Mouse (Mus musculus): ENCODE data around the gene Syn3. TPM values are rescaled to one million over a fixed set of nuclear protein-coding genes. Genes with fewer than 3 reads are reported as not detected.
"Not testable (repeated sequence)": the region's sequence is repeated elsewhere in the genome, so short reads cannot be mapped to it uniquely, and the experiment has no call there.

Syn3 gene
- polyA plus RNA-seq, 1 experiment from 2014 or later: 7.6 TPM

DNA sequence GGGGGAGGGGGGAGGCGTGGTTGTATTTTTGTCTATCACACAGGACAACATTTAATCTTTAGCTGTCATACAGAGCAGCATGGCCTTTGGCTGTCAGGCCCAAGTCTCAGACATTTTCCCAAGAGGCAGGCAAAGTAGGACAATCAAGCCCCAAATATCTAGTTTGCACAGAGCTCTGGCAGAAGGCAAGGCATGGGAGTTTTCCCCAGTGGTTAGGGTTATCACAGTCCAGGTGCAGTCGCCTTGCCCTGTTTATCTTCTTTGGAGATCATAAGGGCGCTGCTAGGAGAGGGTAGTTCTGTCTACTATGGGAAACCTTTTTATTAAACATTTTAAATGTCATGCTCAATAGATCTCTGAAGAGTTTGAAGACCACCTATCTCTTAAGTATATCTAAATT is 106.3 kb downstream of the Syn3 start:
- Histone ChIP-seq H3K4me3 (no peak overlapping the region), H3K4me2 (no peak overlapping the region), H3K27ac (no peak overlapping the region), H3K9me3 (replicated peaks) (0 out of 2 replicates have a peak, but pooled peaks cover 4% of the 10 kb centered on the region), H3K4me1 (peaks cover 26% of the 10 kb centered on the region), H3K27me3 (no peaks in the 10 kb centered on the region), H3K9ac (no peak overlapping the region), H3K36me3 (ENCODE audit: poor library complexity, severe bottlenecking) (no peaks in the 10 kb centered on the region)
- 93% methylated on average over 3 of the region's 3 CpGs for WGBS
- ATAC-seq: no peak

GRCm38 (mm10) chr10:86389913-86390312 is 108.8 kb downstream of the Syn3 start:
- Histone ChIP-seq H3K4me1 (peaks cover 29% of the 10 kb centered on the region), H3K4me3 (no peak overlapping the region), H3K36me3 (ENCODE audit: poor library complexity, severe bottlenecking) (no peaks in the 10 kb centered on the region), H3K27ac (peak overlapping the region; percentile 36), H3K9me3 (replicated peaks) (0 out of 2 replicates have a peak, but pooled peaks cover 4% of the 10 kb centered on the region), H3K27me3 (no peaks in the 10 kb centered on the region), H3K4me2 (no peak overlapping the region), H3K9ac (no peak overlapping the region)
- peak; percentile 87 for ATAC-seq
- 15% methylated on average over 2 of the region's 2 CpGs for WGBS

- 72% methylated on average over 3 of the region's 3 CpGs for WGBS
- Histone ChIP-seq H3K36me3 (ENCODE audit: poor library complexity, severe bottlenecking) (no peaks in the 10 kb centered on the region), H3K27ac (no peak overlapping the region), H3K27me3 (no peaks in the 10 kb centered on the region), H3K4me3 (no peak overlapping the region), H3K4me2 (no peak overlapping the region), H3K9ac (no peak overlapping the region), H3K9me3 (replicated peaks) (0 out of 2 replicates have a peak, but pooled peaks cover under 1% of the 10 kb centered on the region), H3K4me1 (peaks cover 29% of the 10 kb centered on the region)
- ATAC-seq: no peak
Observed at GRCm38 (mm10) chr10:86389357-86389756, 109.3 kb downstream of the Syn3 start.

- no peak overlapping the region for H3K4me3 ChIP-seq
- H3K4me1 ChIP-seq: peaks cover 29% of the 10 kb centered on the region
- H3K4me2 ChIP-seq: no peak overlapping the region
- no peak for ATAC-seq
- H3K27ac ChIP-seq: no peak overlapping the region
- no peaks in the 10 kb centered on the region for H3K27me3 ChIP-seq
- no peak overlapping the region for H3K9ac ChIP-seq
- H3K9me3 ChIP-seq (replicated peaks): no peaks in the 10 kb centered on the region
- 73% methylated on average over 6 of the region's 6 CpGs for WGBS
- no peaks in the 10 kb centered on the region for H3K36me3 ChIP-seq (ENCODE audit: poor library complexity, severe bottlenecking)
Observed at GRCm38 (mm10) chr10:86388803-86389202, 109.9 kb downstream of the Syn3 start.

GRCm38 (mm10) chr10:86387821-86388440 is 110.8 kb downstream of the Syn3 start:
- WGBS: 76% methylated on average over 5 of the region's 5 CpGs
- peak; percentile 50 for ATAC-seq

GRCm38 (mm10) chr10:86386232-86386631 is 112.5 kb downstream of the Syn3 start:
- H3K4me1 ChIP-seq: peaks cover 29% of the 10 kb centered on the region
- no peak for ATAC-seq
- 76% methylated on average over 4 of the region's 4 CpGs for WGBS

More at GRCm38 (mm10) chr10:86387821-86388440, 110.8 kb downstream of the Syn3 start:
- Histone ChIP-seq H3K9ac (no peak overlapping the region), H3K27ac (0 out of 2 replicates have a peak overlapping the region, but pooled peaks have one; percentile 3), H3K9me3 (replicated peaks) (no peaks in the 10 kb centered on the region), H3K4me2 (no peak overlapping the region), H3K4me3 (no peak overlapping the region), H3K36me3 (ENCODE audit: poor library complexity, severe bottlenecking) (no peaks in the 10 kb centered on the region), H3K4me1 (peaks cover 29% of the 10 kb centered on the region), H3K27me3 (no peaks in the 10 kb centered on the region)

GRCm38 (mm10) chr10:86385656-86386055 is 113.0 kb downstream of the Syn3 start:
- Histone ChIP-seq H3K4me3 (no peak overlapping the region), H3K9ac (no peak overlapping the region), H3K27ac (no peak overlapping the region), H3K9me3 (replicated peaks) (no peaks in the 10 kb centered on the region), H3K36me3 (ENCODE audit: poor library complexity, severe bottlenecking) (no peaks in the 10 kb centered on the region), H3K27me3 (no peaks in the 10 kb centered on the region), H3K4me1 (peaks cover 29% of the 10 kb centered on the region), H3K4me2 (no peak overlapping the region)
- WGBS: 70% methylated on average over 4 of the region's 4 CpGs
- no peak for ATAC-seq

More at GRCm38 (mm10) chr10:86386232-86386631, 112.5 kb downstream of the Syn3 start:
- H3K27me3 ChIP-seq: no peaks in the 10 kb centered on the region
- no peak overlapping the region for H3K9ac ChIP-seq
- H3K9me3 ChIP-seq (replicated peaks): no peaks in the 10 kb centered on the region
- no peaks in the 10 kb centered on the region for H3K36me3 ChIP-seq (ENCODE audit: poor library complexity, severe bottlenecking)
- no peak overlapping the region for H3K4me2 ChIP-seq
- no peak overlapping the region for H3K27ac ChIP-seq
- no peak overlapping the region for H3K4me3 ChIP-seq

GRCm38 (mm10) chr10:86384655-86385054 is 114.0 kb downstream of the Syn3 start:
- Histone ChIP-seq H3K4me1 (peaks cover 19% of the 10 kb centered on the region), H3K27ac (no peak overlapping the region), H3K9me3 (replicated peaks) (no peaks in the 10 kb centered on the region), H3K27me3 (no peaks in the 10 kb centered on the region), H3K9ac (no peak overlapping the region), H3K4me2 (no peak overlapping the region), H3K4me3 (no peak overlapping the region), H3K36me3 (ENCODE audit: poor library complexity, severe bottlenecking) (no peaks in the 10 kb centered on the region)
- no peak for ATAC-seq
- 95% methylated on average over 2 of the region's 2 CpGs for WGBS

DNA sequence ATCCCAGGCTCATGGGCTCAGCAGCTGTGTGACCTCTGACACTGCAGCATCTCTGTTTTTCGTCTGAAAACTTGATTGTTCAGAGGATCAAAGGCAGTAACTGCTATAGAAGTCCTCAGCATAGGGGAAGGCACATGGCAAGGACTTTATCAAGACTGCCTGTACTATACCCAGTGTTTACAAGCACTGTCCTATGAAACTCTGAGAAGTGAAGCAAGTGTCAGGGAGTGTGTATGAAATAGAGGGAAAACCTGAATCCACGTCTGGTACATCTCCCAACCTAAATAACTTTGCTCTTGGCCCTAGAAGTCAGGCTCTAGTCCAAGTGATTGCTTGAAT is 116.8 kb downstream of the Syn3 start:
- 51% methylated on average over 2 of the region's 2 CpGs for WGBS
- no peak overlapping the region for H3K9ac ChIP-seq
- H3K4me2 ChIP-seq: no peak overlapping the region
- H3K36me3 ChIP-seq (ENCODE audit: poor library complexity, severe bottlenecking): no peaks in the 10 kb centered on the region
- H3K27ac ChIP-seq: no peak overlapping the region
- H3K4me3 ChIP-seq: no peak overlapping the region
- no peaks in the 10 kb centered on the region for H3K4me1 ChIP-seq
- no peaks in the 10 kb centered on the region for H3K27me3 ChIP-seq
- no peak for ATAC-seq
- no peaks in the 10 kb centered on the region for H3K9me3 ChIP-seq (replicated peaks)

DNA sequence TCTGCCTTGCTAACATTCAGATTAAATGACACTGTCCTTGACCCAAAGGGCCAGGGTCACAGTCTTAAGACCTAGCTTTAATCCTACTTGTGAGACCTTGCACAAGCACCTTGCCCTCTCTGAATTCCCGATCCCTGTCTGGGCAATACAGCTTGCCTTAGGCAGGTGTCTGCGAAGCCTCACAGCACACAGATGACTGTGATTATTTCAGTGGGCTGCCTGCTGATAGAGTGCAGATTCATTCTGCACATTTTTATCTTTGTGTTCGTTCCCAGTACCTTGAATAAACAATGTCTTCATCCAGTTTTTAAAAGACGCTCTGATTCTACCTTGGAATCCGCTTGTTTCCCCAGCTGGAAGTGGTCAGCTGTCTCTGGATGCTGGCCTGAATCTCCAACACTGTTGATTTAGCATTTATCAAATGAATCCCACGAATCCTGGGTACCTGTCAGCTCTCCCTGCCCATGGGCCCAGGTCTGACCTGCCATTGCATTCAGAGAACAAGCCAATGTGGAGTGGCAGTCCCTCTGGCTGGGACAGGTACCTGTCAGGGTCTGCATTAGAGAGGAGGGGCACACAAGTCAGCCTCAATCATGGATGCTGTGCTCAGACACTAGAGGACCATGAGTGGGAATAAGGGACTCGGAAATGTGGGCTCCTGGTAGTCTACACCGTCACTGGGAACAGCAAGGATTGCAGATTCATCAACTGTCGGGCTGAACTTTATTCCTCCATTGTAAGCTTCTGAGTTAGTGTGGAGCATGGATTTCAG is 117.4 kb downstream of the Syn3 start:
- no peaks in the 10 kb centered on the region for H3K4me1 ChIP-seq
- H3K4me2 ChIP-seq: no peak overlapping the region
- 80% methylated on average over 9 of the region's 9 CpGs for WGBS
- H3K9me3 ChIP-seq (replicated peaks): no peaks in the 10 kb centered on the region
- no peaks in the 10 kb centered on the region for H3K27me3 ChIP-seq
- no peaks in the 10 kb centered on the region for H3K36me3 ChIP-seq (ENCODE audit: poor library complexity, severe bottlenecking)
- no peak overlapping the region for H3K27ac ChIP-seq
- H3K9ac ChIP-seq: no peak overlapping the region
- H3K4me3 ChIP-seq: no peak overlapping the region
- no peak for ATAC-seq

DNA sequence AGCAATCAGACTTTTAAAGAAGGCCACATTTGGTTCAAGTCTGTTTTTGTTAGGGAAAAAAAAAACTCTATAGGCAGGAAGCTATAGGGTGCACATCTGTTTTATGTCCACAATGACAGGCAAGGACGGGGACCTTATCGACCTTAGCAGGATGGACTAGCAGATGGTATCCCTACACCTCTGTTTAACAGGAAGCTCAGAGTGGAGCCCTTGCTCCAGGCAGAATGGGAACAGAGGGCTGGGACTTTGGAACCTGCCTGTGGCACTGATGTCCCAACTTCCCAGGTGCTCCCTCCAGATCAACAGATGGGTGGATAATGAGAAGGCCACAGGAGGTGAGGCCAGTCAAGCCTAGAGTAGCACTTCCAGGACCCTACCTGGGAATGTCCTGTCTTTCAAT is 118.1 kb downstream of the Syn3 start:
- Histone ChIP-seq H3K36me3 (ENCODE audit: poor library complexity, severe bottlenecking) (no peaks in the 10 kb centered on the region), H3K27me3 (no peaks in the 10 kb centered on the region), H3K4me2 (no peak overlapping the region), H3K4me1 (no peaks in the 10 kb centered on the region), H3K4me3 (no peak overlapping the region), H3K9ac (no peak overlapping the region), H3K27ac (no peak overlapping the region), H3K9me3 (replicated peaks) (no peaks in the 10 kb centered on the region)
- no peak for ATAC-seq
- 95% methylated on average over 2 of the region's 2 CpGs for WGBS

- H3K27ac ChIP-seq; H3K36me3 ChIP-seq (ENCODE audit: poor library complexity, severe bottlenecking); H3K4me1 ChIP-seq; H3K4me3 ChIP-seq; H3K4me2 ChIP-seq; H3K9me3 ChIP-seq (replicated peaks); H3K27me3 ChIP-seq; ATAC-seq; H3K9ac ChIP-seq: not testable (repeated sequence)
- 80% methylated on average over 2 of the region's 2 CpGs for WGBS
Observed at GRCm38 (mm10) chr10:86378803-86379202, 119.9 kb downstream of the Syn3 start.
